Mouse (Mus musculus) kidney, adult 11 months (tissue): ENCODE results near the gene Lhpp.
A peak's percentile ranks its signal among the peaks of the same experiment; 100 is the strongest.

Experiments used
- DNase-seq: peaks from one replicate; pipeline ENCODE4 v3.0.0; 2022

Lhpp gene

GRCm38 (mm10) chr7:132610468-132611318 is at the start of gene Lhpp:
Gene Lhpp (plus strand): TSS chr7:132610638.
- DNase-seq = peak; percentile 69

GRCm38 (mm10) chr7:132565831-132566230 is 44.6 kb upstream of the Lhpp start:
- DNase-seq = peak; percentile 72

DNA sequence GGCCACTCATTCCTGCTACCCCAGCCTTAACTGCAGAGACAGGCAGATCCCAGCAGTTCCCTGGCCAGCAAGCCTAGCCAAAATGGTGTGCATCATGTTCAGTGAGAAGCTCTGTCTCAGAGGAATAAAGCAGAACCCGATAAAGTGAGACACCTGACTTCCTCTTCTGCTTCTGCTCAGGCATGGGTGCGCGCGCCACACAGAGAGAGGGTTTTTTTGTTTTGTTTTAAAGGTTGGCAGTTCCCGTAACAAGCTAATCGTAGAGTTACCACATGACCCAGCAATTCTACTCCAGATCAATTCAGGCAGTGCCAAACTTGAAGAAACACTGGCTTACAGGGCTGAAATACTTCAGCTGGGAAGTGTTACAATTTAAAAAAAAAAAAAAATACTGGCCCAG is 41.6 kb upstream of the Lhpp start:
- no peak for DNase-seq

DNA sequence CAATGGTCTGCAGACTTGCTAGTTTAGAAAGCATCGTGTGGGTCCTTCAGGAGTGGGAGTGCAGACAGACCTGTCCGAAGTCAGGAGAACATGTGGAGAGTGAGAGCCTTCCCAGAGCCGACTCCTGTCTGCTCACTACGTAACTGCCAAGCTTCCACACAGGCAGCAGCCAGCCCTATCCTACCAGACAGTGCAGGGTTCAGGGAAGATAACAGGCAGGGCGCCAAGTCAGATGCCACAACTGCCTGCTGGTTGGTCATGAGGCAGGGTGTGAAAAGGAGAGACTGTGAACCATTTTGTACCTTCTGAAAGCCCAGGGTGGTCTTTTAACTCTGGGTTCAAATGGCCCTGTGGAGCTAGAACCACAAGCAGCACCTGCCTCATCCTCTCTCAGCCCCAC is 40.4 kb upstream of the Lhpp start:
- DNase-seq = peak; percentile 89

DNA sequence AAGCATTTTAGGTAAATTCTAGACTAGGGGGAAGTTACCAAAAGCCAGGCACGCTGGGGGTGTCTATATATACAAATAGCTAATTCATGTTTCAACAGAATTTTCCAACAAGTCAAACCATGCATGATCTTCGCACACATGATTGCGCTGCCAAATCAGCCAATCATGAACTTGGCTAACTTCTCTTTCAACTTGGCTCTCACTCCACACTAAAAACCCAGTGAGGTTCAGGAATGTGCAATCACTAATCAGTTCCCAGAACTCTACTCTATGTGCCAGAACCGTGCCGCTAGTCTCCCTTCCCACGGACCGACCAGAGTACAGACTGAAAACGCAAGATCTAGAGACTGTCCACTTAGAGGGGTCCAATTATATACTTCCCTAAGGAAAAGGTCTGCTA is 39.0 kb upstream of the Lhpp start:
- DNase-seq = peak; percentile 86

DNA sequence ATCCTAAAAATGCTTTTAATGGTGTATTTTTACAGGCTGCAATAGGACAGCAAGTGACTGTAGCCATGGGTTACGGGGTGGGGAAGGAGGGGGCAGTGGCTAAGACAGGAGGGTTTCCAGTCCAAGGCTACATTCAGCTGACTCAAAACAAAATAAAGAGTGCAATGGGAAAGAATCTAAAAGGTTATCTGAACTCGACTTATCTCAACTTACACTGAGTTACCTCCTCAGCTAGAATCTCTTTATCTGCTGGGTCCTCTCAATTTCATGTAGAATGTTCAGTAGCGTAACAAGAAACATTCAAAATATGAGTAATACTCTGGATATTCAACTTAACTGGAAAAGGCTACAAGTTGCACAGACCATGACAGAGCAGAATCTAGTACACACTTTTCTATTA is 37.7 kb upstream of the Lhpp start:
- no peak for DNase-seq

DNA sequence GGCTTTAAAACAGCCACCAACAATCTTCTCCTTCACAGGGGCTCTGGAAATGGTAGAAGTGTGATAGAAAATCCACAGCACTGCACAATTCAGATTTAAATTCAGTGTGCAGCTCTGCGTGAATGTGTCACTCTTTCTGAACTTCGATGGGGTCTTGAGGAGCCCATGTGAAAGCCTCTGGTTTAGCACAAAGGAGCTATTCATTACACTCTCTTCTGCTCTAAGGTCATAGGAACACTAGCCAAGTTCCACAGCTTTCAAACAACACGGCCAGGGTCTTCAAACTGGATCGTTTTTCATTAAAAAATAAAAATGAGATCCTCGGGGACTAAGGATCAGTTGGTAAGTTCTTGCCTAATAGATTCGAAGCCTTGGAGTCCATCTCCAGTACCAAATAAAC is 37.2 kb upstream of the Lhpp start:
- no peak for DNase-seq

DNA sequence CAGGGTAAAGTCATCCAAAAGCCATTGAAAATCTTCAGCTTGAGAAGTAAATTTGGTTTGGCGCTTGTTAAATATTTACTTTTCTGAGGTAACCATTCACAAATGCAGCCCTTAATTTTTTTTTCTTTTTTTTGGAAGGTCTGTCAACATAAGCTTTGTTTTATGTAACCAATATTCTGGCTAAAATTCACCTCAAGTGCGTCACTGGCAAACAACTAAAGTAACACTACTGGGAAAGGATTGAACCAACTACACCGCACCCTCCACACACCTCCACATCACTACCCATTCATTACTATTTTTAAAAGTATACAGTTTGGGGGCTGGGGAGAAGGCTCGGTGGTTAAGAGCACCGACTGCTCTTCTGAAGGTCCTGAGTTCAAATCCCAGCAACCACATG is 35.8 kb upstream of the Lhpp start:
- DNase-seq = no peak

DNA sequence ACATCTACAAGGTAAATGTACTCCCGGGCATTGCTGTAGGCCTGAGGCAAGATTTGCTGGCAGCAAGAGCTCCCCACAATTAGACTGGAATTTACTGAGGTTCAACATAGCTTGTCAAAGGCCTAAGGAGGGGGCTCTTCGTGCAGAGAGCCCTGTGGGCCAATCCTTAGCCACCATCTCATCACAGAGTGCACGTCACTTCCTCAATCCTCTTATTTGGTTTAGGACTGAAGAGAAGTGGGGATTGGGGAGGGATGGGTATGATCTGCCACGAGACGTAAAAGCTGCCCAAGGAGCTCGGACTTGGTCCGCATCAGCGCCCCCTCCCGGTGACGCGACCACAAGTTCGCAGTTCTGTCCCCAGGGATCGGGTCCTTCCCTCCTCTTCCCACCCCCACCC is 34.8 kb upstream of the Lhpp start:
- peak; percentile 83 for DNase-seq

GRCm38 (mm10) chr7:132576116-132576650 is 34.3 kb upstream of the Lhpp start, which contains the start of gene Oat:
Gene Oat (minus strand): TSS chr7:132576398.
- DNase-seq = peak; percentile 96

GRCm38 (mm10) chr7:132576891-132577290 is 33.5 kb upstream of the Lhpp start:
- DNase-seq = no peak

GRCm38 (mm10) chr7:132580511-132580910 is 29.9 kb upstream of the Lhpp start:
- no peak for DNase-seq

- DNase-seq = no peak
Measured at GRCm38 (mm10) chr7:132581441-132581840, 29.0 kb upstream of the Lhpp start.

- DNase-seq = no peak
Measured at GRCm38 (mm10) chr7:132585695-132586491, 24.5 kb upstream of the Lhpp start.

- DNase-seq = no peak
Measured at GRCm38 (mm10) chr7:132587167-132587566, 23.3 kb upstream of the Lhpp start.

DNA sequence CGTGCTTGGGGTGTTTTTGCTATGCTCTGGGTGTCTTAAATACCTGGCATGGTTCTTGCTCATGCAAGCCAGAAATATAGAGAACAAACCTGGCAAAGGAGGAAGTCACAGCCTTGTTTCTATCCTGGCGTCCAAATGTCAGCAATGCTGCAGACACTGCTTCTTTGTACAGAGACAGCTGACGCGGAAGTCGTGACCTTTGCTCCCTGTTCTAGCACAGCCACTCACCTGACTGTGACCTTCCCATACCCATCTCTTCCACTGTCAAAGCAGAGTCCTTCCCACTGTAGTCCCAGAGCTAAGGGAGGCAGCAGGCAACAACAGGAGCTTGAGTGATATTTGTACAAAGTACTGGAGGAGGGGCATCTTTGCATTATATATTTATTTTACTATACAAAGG is 20.8 kb upstream of the Lhpp start:
- DNase-seq = peak; percentile 35

- no peak for DNase-seq
Measured at GRCm38 (mm10) chr7:132593762-132594161, 16.7 kb upstream of the Lhpp start.

- no peak for DNase-seq
Measured at GRCm38 (mm10) chr7:132594325-132594724, 16.1 kb upstream of the Lhpp start.

GRCm38 (mm10) chr7:132595787-132596186 is 14.7 kb upstream of the Lhpp start:
- no peak for DNase-seq

- no peak for DNase-seq
Measured at GRCm38 (mm10) chr7:132596557-132597250, 13.7 kb upstream of the Lhpp start.

GRCm38 (mm10) chr7:132597251-132598041 is 13.0 kb upstream of the Lhpp start:
- DNase-seq = no peak
